Mouse (Mus musculus) stomach, postnatal 0 days (tissue): ENCODE measurements at regions not wholly inside any gene's neighbourhood (a gene's known extent, or its start where the extent isn't known, plus 50 kb on each side); places are given as distances from the start of the nearest gene placed in this dataset.

Source experiments
- ATAC-seq: fragments of 200-750 bp; cut with Nextera tagmentation; 2 replicates; pipeline ENCODE4 v1.8.0; 2017; ENCODE audit not compliant: low FRiP score, low TSS enrichment
- DNase-seq: peaks from one replicate; pipeline ENCODE4 v3.0.0-alpha.2; 2016; ENCODE audit warnings: low spot score
- H3K27ac ChIP-seq: fragments of 300-500 bp; sonication (generic); replicated peaks from 2 replicates; pipeline ENCODE4 v1.5.1; 2014; ENCODE audit warnings: mild to moderate bottlenecking, control low read depth
- H3K27me3 ChIP-seq: fragments of 300-500 bp; sonication (generic); 2 replicates; pipeline ENCODE4 v1.6.1; 2014; ENCODE audit warnings: low read length; ENCODE audit not compliant: control insufficient read depth, insufficient read depth
- H3K36me3 ChIP-seq: fragments of 300-500 bp; sonication (generic); 2 replicates; pipeline ENCODE4 v1.6.1; 2014; ENCODE audit warnings: low read length, mixed read lengths; ENCODE audit not compliant: control insufficient read depth, insufficient read depth
- H3K4me1 ChIP-seq: fragments of 300-500 bp; sonication (generic); replicated peaks from 2 replicates; pipeline ENCODE4 v1.6.1; 2014; ENCODE audit warnings: antibody characterized with exemption; ENCODE audit not compliant: control insufficient read depth, insufficient read depth
- H3K4me2 ChIP-seq: fragments of 300-500 bp; sonication (generic); replicated peaks from 2 replicates; pipeline ENCODE4 v1.6.1; 2014; ENCODE audit warnings: low read depth, mild to moderate bottlenecking, control low read depth, moderate library complexity
- H3K4me3 ChIP-seq: fragments of 300-500 bp; sonication (generic); 2 replicates; pipeline ENCODE4 v1.5.1; 2014; ENCODE audit warnings: low read depth, low read length, control low read depth
- H3K9ac ChIP-seq: fragments of 300-500 bp; sonication (generic); 2 replicates; pipeline ENCODE4 v1.6.1; 2014; ENCODE audit warnings: mild to moderate bottlenecking, low read length, control low read depth, mixed read lengths
- H3K9me3 ChIP-seq: fragments of 300-500 bp; sonication (generic); 2 replicates; pipeline ENCODE4 v1.6.1; 2016; ENCODE audit warnings: low read length; ENCODE audit not compliant: control insufficient read depth
- CTCF ChIP-seq: IDR thresholded peaks from 2 replicates; pipeline ENCODE4 v1.5.1; 2016; ENCODE audit warnings: antibody characterized with exemption, low read depth, mild to moderate bottlenecking, moderate library complexity
- EP300 ChIP-seq: optimal IDR thresholded peaks from 2 replicates; pipeline ENCODE3; 2016; ENCODE audit warnings: antibody characterized with exemption
- WGBS: fragments of 180-500 bp; shearing (Covaris S2); extraction: QIAGEN DNeasy Blood & Tissue Kit; methylation state at CpG from one replicate; pipeline ENCODE4 v1.1.7; 2014; 5-methylcytosine and 5-hydroxymethylcytosine counted together

- ATAC-seq (no peak), DNase-seq (no peak)
- Histone ChIP-seq H3K4me2 (no peak overlapping the region), H3K27me3 (no peaks in the 10 kb centered on the region), H3K9ac (no peak overlapping the region), H3K36me3 (no peaks in the 10 kb centered on the region), H3K4me3 (no peak overlapping the region), H3K4me1 (no peaks in the 10 kb centered on the region), H3K27ac (no peak overlapping the region), H3K9me3 (no peaks in the 10 kb centered on the region)
- TF ChIP-seq CTCF = no peak
- TF ChIP-seq EP300 = no peak
- 92% methylated on average over 3 of the region's 3 CpGs for WGBS
Observed at GRCm38 (mm10) chr4:29078391-29078790, 265.5 kb downstream of the Epha7 start.

GRCm38 (mm10) chr4:29083545-29084290, 270.8 kb downstream of the Epha7 start:
- ATAC-seq (no peak), DNase-seq (no peak)
- no peaks in the 10 kb centered on the region for H3K4me1 ChIP-seq
- TF ChIP-seq EP300 = no peak
- TF ChIP-seq CTCF = no peak
- H3K4me3 ChIP-seq = no peak overlapping the region
- 63% methylated on average over 5 of the region's 5 CpGs for WGBS
- no peak overlapping the region for H3K27ac ChIP-seq
- no peak overlapping the region for H3K4me2 ChIP-seq
- no peaks in the 10 kb centered on the region for H3K36me3 ChIP-seq
- no peaks in the 10 kb centered on the region for H3K9me3 ChIP-seq
- H3K9ac ChIP-seq = no peak overlapping the region
- H3K27me3 ChIP-seq = no peaks in the 10 kb centered on the region

DNA sequence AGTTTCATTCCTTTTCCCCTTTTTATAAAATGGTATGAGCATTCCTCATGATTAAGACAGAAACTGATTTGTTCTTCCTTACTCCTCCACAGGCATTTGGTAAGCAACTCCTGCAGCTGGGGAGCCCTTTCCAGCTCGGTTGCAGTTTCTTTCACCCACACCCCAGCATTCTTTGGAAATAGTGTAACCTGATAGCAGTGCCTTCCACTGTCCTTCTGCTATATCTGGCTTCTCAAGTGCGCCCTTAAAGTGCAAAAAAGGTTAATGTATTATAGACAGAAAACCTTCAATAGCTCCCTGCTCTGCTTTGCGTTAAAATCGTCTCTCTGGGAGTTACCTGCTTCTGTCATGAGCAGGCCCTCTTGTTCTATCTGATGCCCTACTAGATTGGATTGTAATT, 278.0 kb downstream of the Epha7 start:
- H3K4me3 ChIP-seq = no peak overlapping the region
- H3K36me3 ChIP-seq = no peaks in the 10 kb centered on the region
- H3K9ac ChIP-seq = no peak overlapping the region
- no peak overlapping the region for H3K27ac ChIP-seq
- DNase-seq (no peak), ATAC-seq (no peak)
- no peaks in the 10 kb centered on the region for H3K4me1 ChIP-seq
- no peaks in the 10 kb centered on the region for H3K27me3 ChIP-seq
- no peak overlapping the region for H3K4me2 ChIP-seq
- 27% methylated on average over 4 of the region's 4 CpGs for WGBS
- TF ChIP-seq EP300 (no peak), CTCF (no peak)
- no peaks in the 10 kb centered on the region for H3K9me3 ChIP-seq

DNA sequence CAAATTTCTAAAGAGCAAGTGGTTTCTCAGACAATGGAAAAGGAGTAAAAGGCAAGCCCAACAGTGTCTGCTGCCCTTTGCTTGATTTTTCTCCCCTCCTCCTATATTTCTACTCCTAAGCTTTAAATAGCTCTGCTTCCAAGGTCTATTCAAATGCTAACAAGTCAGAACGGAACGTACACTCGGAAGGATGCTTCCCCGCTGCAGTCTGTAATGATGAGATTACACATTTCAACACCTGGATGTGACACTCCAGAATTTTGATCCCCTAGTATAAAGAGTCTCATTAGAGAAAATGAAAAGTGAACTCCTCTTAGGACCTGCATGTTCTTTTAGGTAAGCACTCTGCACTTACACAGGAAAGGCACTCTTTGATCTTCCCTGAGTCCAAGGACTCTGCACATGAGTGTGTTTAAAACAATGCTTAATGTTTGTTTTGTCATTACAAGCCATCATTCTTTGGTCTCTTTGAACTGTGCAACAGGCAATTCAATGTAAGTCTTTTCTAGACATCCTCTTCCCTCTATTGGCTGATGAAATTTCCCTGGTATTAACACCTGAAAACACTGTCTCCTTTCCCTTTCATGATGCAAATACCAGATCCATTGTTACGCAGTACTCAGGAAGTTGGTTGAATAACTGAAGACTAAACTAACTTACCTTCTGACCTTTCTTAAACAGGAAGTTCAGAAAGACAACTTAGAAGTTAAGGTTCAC, 278.7 kb downstream of the Epha7 start:
- WGBS = 53% methylated on average over 5 of the region's 5 CpGs
- no peak for DNase-seq

DNA sequence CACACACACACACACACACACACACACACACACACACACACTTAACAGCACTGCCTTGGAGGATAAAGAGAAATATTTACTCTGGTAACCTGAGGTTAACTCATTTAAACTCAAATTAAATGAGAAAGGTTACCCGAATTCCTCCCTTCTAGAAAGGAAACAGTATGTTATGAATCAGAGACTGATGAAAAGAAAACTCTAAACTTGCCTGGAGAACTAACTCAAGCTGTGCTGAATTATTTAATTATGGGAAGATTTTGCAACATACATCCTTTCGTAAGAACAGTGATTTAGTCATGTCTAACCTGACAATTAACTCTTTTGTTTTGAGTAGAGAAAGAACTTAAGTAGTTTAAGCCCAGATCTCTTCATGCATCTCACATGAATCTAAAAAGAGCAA, 289.4 kb downstream of the Epha7 start:
- no peak for TF ChIP-seq CTCF
- TF ChIP-seq EP300 = no peak
- Histone ChIP-seq H3K9ac (no peak overlapping the region), H3K27me3 (no peaks in the 10 kb centered on the region), H3K4me3 (no peak overlapping the region), H3K4me1 (no peaks in the 10 kb centered on the region), H3K36me3 (no peaks in the 10 kb centered on the region), H3K9me3 (no peaks in the 10 kb centered on the region), H3K4me2 (no peak overlapping the region), H3K27ac (no peak overlapping the region)
- 64% methylated on average over 2 of the region's 2 CpGs for WGBS
- ATAC-seq (no peak), DNase-seq (no peak)

More for the DNA sequence above, 278.7 kb downstream of the Epha7 start:
- Histone ChIP-seq H3K36me3 (no peaks in the 10 kb centered on the region), H3K4me2 (no peak overlapping the region), H3K27me3 (no peaks in the 10 kb centered on the region), H3K27ac (no peak overlapping the region), H3K4me3 (no peak overlapping the region), H3K9ac (no peak overlapping the region), H3K4me1 (no peaks in the 10 kb centered on the region), H3K9me3 (no peaks in the 10 kb centered on the region)
- TF ChIP-seq EP300 (no peak), CTCF (no peak)
- ATAC-seq = no peak

GRCm38 (mm10) chr4:29103414-29103813, 290.5 kb downstream of the Epha7 start:
- ATAC-seq (no peak), DNase-seq (no peak)
- TF ChIP-seq CTCF (no peak), EP300 (no peak)
- Histone ChIP-seq H3K27me3 (no peaks in the 10 kb centered on the region), H3K9ac (no peak overlapping the region), H3K9me3 (no peaks in the 10 kb centered on the region), H3K27ac (no peak overlapping the region), H3K36me3 (no peaks in the 10 kb centered on the region), H3K4me1 (no peaks in the 10 kb centered on the region), H3K4me2 (no peak overlapping the region), H3K4me3 (no peak overlapping the region)
- 50% methylated on average over 1 of the region's 1 CpGs for WGBS
